Mouse (Mus musculus): ENCODE measurements around the gene Btnl10. TPM values are rescaled to one million over a fixed set of nuclear protein-coding genes. Genes with fewer than 3 reads are reported as not detected.

Btnl10 gene
- total and polyA plus RNA-seq, 3 experiments: not detected

GRCm38 (mm10) chr11:58929641-58930040 is 11.9 kb downstream of the Btnl10 start:
- peaks cover 0 to 4% of the 10 kb centered on the region in 2 experiments; a peak in 2 of 4 replicates for H3K4me1 ChIP-seq (ENCODE audit: control insufficient read depth in 1 of 2, insufficient read depth in 2 of 2)

GRCm38 (mm10) chr11:58930254-58930653 is 12.5 kb downstream of the Btnl10 start:
- Histone ChIP-seq H3K27ac (ENCODE audit: insufficient read depth, low read depth) (no peak overlapping the region), H3K36me3 (replicated peaks in 1 of 2; ENCODE audit: control insufficient read depth in 1 of 2, insufficient read depth in 1 of 2, low read length in 1 of 2) (peaks cover 41 to 48% of the 10 kb centered on the region in 2 experiments), H3K79me2 (replicated peaks; ENCODE audit: control insufficient read depth, extremely low read depth, insufficient read depth, poor library complexity, severe bottlenecking) (no peaks in the 10 kb centered on the region), H3K4me1 (ENCODE audit: control insufficient read depth in 1 of 2, insufficient read depth in 2 of 2) (peaks cover 0 to 4% of the 10 kb centered on the region in 2 experiments; a peak in 2 of 4 replicates), H3K27me3 (replicated peaks) (peaks cover 5% of the 10 kb centered on the region), H3K9ac (ENCODE audit: insufficient read depth, low read depth) (no peak overlapping the region), H3K4me2 (ENCODE audit: insufficient read depth, low read depth, poor library complexity, severe bottlenecking) (no peak overlapping the region), H3K9me3 (replicated peaks; ENCODE audit: low read length) (no peaks in the 10 kb centered on the region), H3K4me3 (replicated peaks in 1 of 3; ENCODE audit: low read depth in 2 of 3, low read length in 2 of 3, poor library complexity in 1 of 3) (no peak overlapping the region)
- no peak for DNase-seq (ENCODE audit: extremely low read depth)
- dilution Hi-C loops (cut with MboI; ENCODE audit: extremely low pct_ligation_motif_present, extremely low pct_unique_long_range_greater_than_20kb, low sequenced_read_pairs) (no loop called here), in situ Hi-C loops (cut with MboI; ENCODE audit: low pct_ligation_motif_present, low pct_unique_long_range_greater_than_20kb, low sequenced_read_pairs) (no loop called here)
- TF ChIP-seq MAX (IDR thresholded peaks at IDR 0.05; ENCODE audit: low read length) (no peak), RCOR1 (conservative IDR thresholded peaks at IDR 0.05; ENCODE audit: low read depth, low read length) (no peak), POLR2AphosphoS2 (IDR thresholded peaks at IDR 0.05; ENCODE audit: low read depth, low read length) (no peak), GABPA (IDR thresholded peaks at IDR 0.05; ENCODE audit: insufficient replicate concordance, low read depth, low read length) (no peak)

More at GRCm38 (mm10) chr11:58929641-58930040, 11.9 kb downstream of the Btnl10 start:
- Histone ChIP-seq H3K27ac (ENCODE audit: insufficient read depth, low read depth) (no peak overlapping the region), H3K36me3 (replicated peaks in 1 of 2; ENCODE audit: control insufficient read depth in 1 of 2, insufficient read depth in 1 of 2, low read length in 1 of 2) (peaks cover 37 to 44% of the 10 kb centered on the region in 2 experiments), H3K27me3 (replicated peaks) (peaks cover 10% of the 10 kb centered on the region), H3K9ac (ENCODE audit: insufficient read depth, low read depth) (no peak overlapping the region), H3K79me2 (replicated peaks; ENCODE audit: control insufficient read depth, extremely low read depth, insufficient read depth, poor library complexity, severe bottlenecking) (no peaks in the 10 kb centered on the region), H3K4me2 (ENCODE audit: insufficient read depth, low read depth, poor library complexity, severe bottlenecking) (no peak overlapping the region), H3K4me3 (replicated peaks in 1 of 3; ENCODE audit: low read depth in 2 of 3, low read length in 2 of 3, poor library complexity in 1 of 3) (no peak overlapping the region), H3K9me3 (replicated peaks; ENCODE audit: low read length) (no peaks in the 10 kb centered on the region)
- in situ Hi-C loops (cut with MboI; ENCODE audit: low pct_ligation_motif_present, low pct_unique_long_range_greater_than_20kb, low sequenced_read_pairs) (no loop called here), dilution Hi-C loops (cut with MboI; ENCODE audit: extremely low pct_ligation_motif_present, extremely low pct_unique_long_range_greater_than_20kb, low sequenced_read_pairs) (no loop called here)
- no peak for DNase-seq (ENCODE audit: extremely low read depth)
- TF ChIP-seq JUND (conservative IDR thresholded peaks at IDR 0.05; ENCODE audit: low read depth, low read length) (no peak), EP300 (IDR thresholded peaks at IDR 0.05; ENCODE audit: low read length) (no peak), MAX (IDR thresholded peaks at IDR 0.05; ENCODE audit: low read length) (no peak), POLR2A (IDR thresholded peaks at IDR 0.05; ENCODE audit: low read depth, low read length) (no peak), SIN3A (IDR thresholded peaks at IDR 0.05; ENCODE audit: low read length) (no peak), PAX5 (IDR thresholded peaks at IDR 0.05; ENCODE audit: low read length) (no peak), NELFE (IDR thresholded peaks at IDR 0.05; ENCODE audit: low read depth, low read length) (no peak), USF2 (conservative IDR thresholded peaks at IDR 0.05; ENCODE audit: low read depth, low read length) (no peak), MEF2A (IDR thresholded peaks at IDR 0.05; ENCODE audit: borderline replicate concordance, low read depth, low read length) (no peak), KAT2A (IDR thresholded peaks at IDR 0.05; ENCODE audit: insufficient replicate concordance, low read length) (no peak), ZNF384 (IDR thresholded peaks at IDR 0.05; ENCODE audit: low read depth, low read length) (no peak), MAZ (IDR thresholded peaks at IDR 0.05; ENCODE audit: low read depth, low read length) (no peak), BHLHE40 (IDR thresholded peaks at IDR 0.05; ENCODE audit: low read depth, low read length) (no peak)
